Mouse (Mus musculus) spleen, postnatal 10 days (tissue): ENCODE data around the gene Lsm14b.

Experiments
- DNase-seq, 2 experiments: peaks; one replicate each; pipeline ENCODE4 v3.0.0; 2021 to 2022; ENCODE audit warnings: low spot score in 2 of 2

The Lsm14b gene

GRCm38 (mm10) chr2:180053001-180053400, 28.2 kb downstream of the Lsm14b start:
- no peak for DNase-seq

GRCm38 (mm10) chr2:180063338-180064131, 38.7 kb downstream of the Lsm14b start:
- DNase-seq: no peak

GRCm38 (mm10) chr2:180069770-180070480, 45.1 kb downstream of the Lsm14b start:
- no peak for DNase-seq

- DNase-seq: peak; percentile 88 to 94
Observed at GRCm38 (mm10) chr2:180070481-180071453, 46.0 kb downstream of the Lsm14b start, which contains the start of gene Mtg2. Mtg2 (plus strand) TSS chr2:180070588.

GRCm38 (mm10) chr2:180071671-180072070, 46.9 kb downstream of the Lsm14b start:
- DNase-seq: no peak

GRCm38 (mm10) chr2:180072886-180073285, 48.1 kb downstream of the Lsm14b start:
- no peak for DNase-seq

- no peak for DNase-seq
Observed at GRCm38 (mm10) chr2:180077622-180078021, 52.8 kb downstream of the Lsm14b start.

- no peak for DNase-seq
Observed at GRCm38 (mm10) chr2:180080680-180081079, 55.9 kb downstream of the Lsm14b start.

- no peak for DNase-seq
Observed at GRCm38 (mm10) chr2:180083063-180083462, 58.3 kb downstream of the Lsm14b start.

GRCm38 (mm10) chr2:180084565-180084964, 59.8 kb downstream of the Lsm14b start:
- DNase-seq: no peak
